Mouse (Mus musculus) G1E (cell line): ENCODE data around the gene Jazf1. TPM values are rescaled to one million over a fixed set of nuclear protein-coding genes. Genes with fewer than 3 reads are reported as not detected.

Experiments used
- ATAC-seq: 2 replicates; pipeline ENCODE4 v1.8.0; 2016; ENCODE audit warnings: mild to moderate bottlenecking; ENCODE audit not compliant: insufficient number of reproducible peaks, poor library complexity, low FRiP score, severe bottlenecking; ENCODE audit errors: extremely low read depth
- DNase-seq: peaks from one replicate; pipeline ENCODE4 v3.0.0; 2012; ENCODE audit warnings: low spot score
- H3K27me3 ChIP-seq: 2 replicates; pipeline ENCODE4 v1.6.1; 2012; ENCODE audit warnings: mild to moderate bottlenecking, low read length, inconsistent platforms; ENCODE audit not compliant: insufficient read depth
- H3K36me3 ChIP-seq: replicated peaks from 2 replicates; pipeline ENCODE3; 2012; ENCODE audit warnings: mild to moderate bottlenecking, inconsistent platforms
- H3K4me1 ChIP-seq: 2 replicates; pipeline ENCODE4 v1.6.1; 2012; ENCODE audit warnings: low read depth, low read length, inconsistent platforms, mixed read lengths; ENCODE audit not compliant: insufficient read depth
- H3K4me3 ChIP-seq: 2 replicates; pipeline ENCODE4 v1.5.1; 2012; ENCODE audit warnings: low read depth, mild to moderate bottlenecking, inconsistent platforms, low read length, moderate library complexity, mixed read lengths
- H3K9me3 ChIP-seq: replicated peaks from 2 replicates; pipeline ENCODE4 v1.6.1; 2012; ENCODE audit warnings: inconsistent platforms
- CTCF ChIP-seq: IDR thresholded peaks from 2 replicates; pipeline ENCODE4 v1.5.1; 2012; ENCODE audit warnings: low read depth, low read length, inconsistent platforms, mixed read lengths
- GATA1 ChIP-seq: IDR thresholded peaks from 2 replicates; pipeline ENCODE4 v1.6.1; 2012; ENCODE audit warnings: borderline replicate concordance, low read length, inconsistent platforms, mixed read lengths
- GATA2 ChIP-seq: IDR thresholded peaks from 2 replicates; pipeline ENCODE4 v1.6.1; 2012; ENCODE audit warnings: low read depth, low read length, inconsistent platforms, borderline replicate concordance
- POLR2AphosphoS5 ChIP-seq: IDR thresholded peaks from 2 replicates; pipeline ENCODE4 v1.6.1; 2012; ENCODE audit warnings: low read depth, low read length, inconsistent platforms; ENCODE audit not compliant: insufficient replicate concordance
- TAL1 ChIP-seq: conservative IDR thresholded peaks from 2 replicates; pipeline ENCODE4 v1.6.1; 2012; ENCODE audit warnings: low read depth, low read length, inconsistent platforms, mixed read lengths
- polyA plus RNA-seq: library from polyadenylated mRNA; stranded (reverse); fragments of >175 nt; gene quantifications from 2 replicates; pipeline ENCODE4 v1.2.3, GENCODE M21; 2012
- total RNA-seq, 2 experiments: library from RNA; stranded (forward) in 1 of 2; stranded (reverse) in 1 of 2; fragments of 200-1000 nt in 1 of 2; fragments of >200 nt in 1 of 2; fragmentation: Nextera tagmentation in 1 of 2; gene quantifications; 2 replicates each; pipeline ENCODE4 v1.2.3; 2014 to 2017

Gene Jazf1
- total and polyA plus RNA-seq, 3 experiments = not detected

DNA sequence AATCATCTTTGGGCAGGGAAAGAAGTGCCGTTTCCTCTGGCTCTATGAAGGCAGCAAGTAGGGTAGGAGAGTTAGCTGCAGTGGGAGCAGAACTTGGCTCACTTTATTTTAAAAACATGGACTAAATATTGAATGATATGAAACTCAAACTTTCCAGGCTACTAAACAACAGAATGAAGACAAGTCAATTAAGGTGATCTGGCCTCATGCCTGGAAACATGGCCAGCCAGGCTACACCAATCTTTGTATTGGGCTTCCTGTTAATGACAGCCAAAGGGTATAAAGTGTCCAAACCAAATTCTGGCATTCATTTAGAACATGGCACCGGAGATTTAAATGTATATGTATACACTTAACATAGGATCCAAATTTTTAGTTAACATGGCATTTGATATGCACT, 199.2 kb downstream of the Jazf1 start:
- DNase-seq = no peak
- no peak for TF ChIP-seq CTCF
- TF ChIP-seq GATA1 = no peak
- TF ChIP-seq TAL1 = no peak
- no peak for TF ChIP-seq POLR2AphosphoS5
- no peak for TF ChIP-seq GATA2
- no peak for ATAC-seq
- H3K36me3 ChIP-seq = no peaks in the 10 kb centered on the region
- H3K9me3 ChIP-seq = no peaks in the 10 kb centered on the region
- H3K4me3 ChIP-seq = no peak overlapping the region
- H3K27me3 ChIP-seq = peaks cover 13% of the 10 kb centered on the region
- H3K4me1 ChIP-seq = no peaks in the 10 kb centered on the region

GRCm38 (mm10) chr6:52868352-52868751, 200.1 kb downstream of the Jazf1 start:
- Histone ChIP-seq H3K9me3 (no peaks in the 10 kb centered on the region), H3K27me3 (peaks cover 13% of the 10 kb centered on the region), H3K4me1 (no peaks in the 10 kb centered on the region), H3K36me3 (no peaks in the 10 kb centered on the region), H3K4me3 (no peak overlapping the region)
- TF ChIP-seq GATA1 = no peak
- TF ChIP-seq TAL1 = no peak
- no peak for TF ChIP-seq POLR2AphosphoS5
- ATAC-seq (no peak), DNase-seq (no peak)

DNA sequence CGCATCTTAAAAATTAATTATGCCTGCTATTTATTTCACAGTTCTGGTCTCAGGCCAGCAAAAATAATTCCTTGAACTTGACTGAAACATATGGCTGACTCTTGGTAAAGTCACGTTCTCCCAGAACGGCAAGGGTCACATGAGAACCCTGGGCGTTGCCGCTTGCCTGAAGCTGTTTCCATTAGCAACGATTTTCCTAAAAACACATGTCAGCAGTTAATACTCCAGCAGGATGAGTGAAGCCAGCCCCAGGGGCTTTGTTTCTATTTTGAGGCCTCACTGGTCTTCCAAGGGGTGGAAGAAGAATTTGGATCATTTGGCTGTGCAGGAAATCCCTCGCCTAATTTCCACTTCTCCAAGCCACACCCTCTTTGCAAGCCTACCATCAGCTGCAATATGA, 206.5 kb downstream of the Jazf1 start:
- Histone ChIP-seq H3K27me3 (peaks cover 8% of the 10 kb centered on the region), H3K4me3 (no peak overlapping the region), H3K9me3 (no peaks in the 10 kb centered on the region), H3K36me3 (no peaks in the 10 kb centered on the region), H3K4me1 (no peaks in the 10 kb centered on the region)
- no peak for DNase-seq
- ATAC-seq = no peak
- TF ChIP-seq TAL1 = no peak
- TF ChIP-seq GATA2 = no peak
- no peak for TF ChIP-seq CTCF
- TF ChIP-seq POLR2AphosphoS5 = no peak
- no peak for TF ChIP-seq GATA1

DNA sequence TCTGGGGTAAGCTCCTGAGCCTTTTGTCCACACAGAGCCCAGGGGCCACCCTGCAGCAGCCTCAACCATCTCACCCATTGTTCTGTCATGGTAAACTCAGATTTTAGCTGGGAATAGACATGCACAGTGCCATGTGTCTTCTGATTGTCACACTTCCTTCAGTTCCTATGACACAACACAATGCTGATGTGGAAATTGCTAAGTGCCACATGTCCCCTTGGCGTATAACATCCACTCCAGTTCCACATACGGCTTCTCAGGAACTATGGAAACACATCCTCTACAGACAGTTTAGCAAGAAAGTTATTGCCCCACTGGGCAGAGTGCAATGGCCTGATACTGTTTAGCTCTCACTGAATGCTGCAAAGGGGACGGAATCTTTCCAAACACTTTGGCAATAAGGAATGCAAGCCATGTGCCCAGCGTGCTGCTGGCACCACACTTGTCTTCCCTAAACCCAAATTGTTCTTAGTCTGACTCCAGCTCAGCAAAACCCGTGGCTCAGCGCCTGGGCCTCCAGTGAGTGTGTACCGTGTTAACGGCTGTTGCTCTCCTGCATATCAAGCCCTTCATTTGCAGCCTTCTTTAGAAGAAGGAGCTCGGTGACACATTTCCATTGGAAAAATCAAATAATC, 207.1 kb downstream of the Jazf1 start:
- Histone ChIP-seq H3K9me3 (no peaks in the 10 kb centered on the region), H3K36me3 (no peaks in the 10 kb centered on the region), H3K4me3 (no peak overlapping the region), H3K4me1 (no peaks in the 10 kb centered on the region), H3K27me3 (peaks cover 8% of the 10 kb centered on the region)
- DNase-seq = no peak
- ATAC-seq = no peak
- no peak for TF ChIP-seq GATA1
- no peak for TF ChIP-seq CTCF
- TF ChIP-seq POLR2AphosphoS5 = no peak
- no peak for TF ChIP-seq TAL1
- no peak for TF ChIP-seq GATA2

DNA sequence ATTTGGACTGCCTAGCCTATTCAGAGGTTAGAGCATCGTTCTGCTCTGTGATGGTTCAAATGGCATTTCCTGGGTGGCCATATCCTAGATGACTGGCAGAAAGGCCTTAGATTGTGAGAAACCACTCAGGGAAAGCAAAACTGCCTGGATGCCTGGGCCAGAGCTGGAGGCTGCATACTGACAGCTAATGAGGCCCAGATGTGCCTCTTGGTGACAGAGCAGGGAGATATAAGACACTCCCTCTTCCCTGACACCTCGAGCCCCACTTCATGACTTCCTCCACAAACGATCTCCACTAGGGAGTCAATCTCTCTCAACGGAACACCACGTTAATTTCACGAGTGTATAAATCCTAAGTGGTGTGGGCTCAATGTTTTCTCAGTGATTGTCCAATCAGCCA, 207.7 kb downstream of the Jazf1 start:
- Histone ChIP-seq H3K4me1 (no peaks in the 10 kb centered on the region), H3K27me3 (peaks cover 8% of the 10 kb centered on the region), H3K4me3 (no peak overlapping the region), H3K36me3 (no peaks in the 10 kb centered on the region), H3K9me3 (no peaks in the 10 kb centered on the region)
- ATAC-seq = no peak
- DNase-seq = no peak
- TF ChIP-seq GATA1 = no peak
- no peak for TF ChIP-seq POLR2AphosphoS5

DNA sequence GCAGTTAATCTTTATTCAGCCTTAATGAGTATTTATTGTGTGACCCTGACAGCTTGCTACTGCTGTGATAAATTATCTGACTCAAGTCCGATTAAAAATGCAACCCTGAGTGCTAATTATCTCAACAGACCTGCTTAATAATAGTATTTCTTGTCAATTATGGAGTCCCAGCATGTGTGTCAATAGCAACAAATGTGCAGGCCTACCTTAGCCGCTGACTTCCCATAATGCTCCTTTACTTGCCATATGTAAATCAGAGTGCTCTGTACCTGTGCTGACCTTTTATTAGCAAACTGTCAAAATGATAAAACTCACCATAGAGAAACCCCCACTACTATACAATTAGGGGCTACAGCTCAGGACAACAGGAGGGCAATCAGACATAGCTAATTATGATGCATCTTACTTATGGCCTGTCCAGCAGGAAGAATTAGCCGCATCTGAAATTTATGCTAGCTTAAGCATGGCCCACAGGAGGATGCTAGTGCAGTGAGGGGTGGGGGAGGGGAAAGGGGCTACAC, 209.5 kb downstream of the Jazf1 start:
- TF ChIP-seq POLR2AphosphoS5 (no peak), GATA2 (no peak), CTCF (no peak), GATA1 (no peak), TAL1 (no peak)
- Histone ChIP-seq H3K27me3 (no peaks in the 10 kb centered on the region), H3K4me1 (no peaks in the 10 kb centered on the region), H3K9me3 (no peaks in the 10 kb centered on the region), H3K4me3 (no peak overlapping the region), H3K36me3 (no peaks in the 10 kb centered on the region)
- ATAC-seq = no peak
- DNase-seq = no peak

- DNase-seq = no peak
- no peak for ATAC-seq
- no peaks in the 10 kb centered on the region for H3K36me3 ChIP-seq
Measured at GRCm38 (mm10) chr6:52852404-52853107, 215.9 kb downstream of the Jazf1 start.

More at GRCm38 (mm10) chr6:52852404-52853107, 215.9 kb downstream of the Jazf1 start:
- TF ChIP-seq TAL1 = no peak
- TF ChIP-seq GATA2 = no peak
- no peak for TF ChIP-seq GATA1
- TF ChIP-seq POLR2AphosphoS5 = no peak
- no peak for TF ChIP-seq CTCF
- Histone ChIP-seq H3K27me3 (peaks cover 17% of the 10 kb centered on the region), H3K4me1 (no peaks in the 10 kb centered on the region), H3K4me3 (no peak overlapping the region), H3K9me3 (no peaks in the 10 kb centered on the region)
